Mouse (Mus musculus): Measurements from ENCODE around the gene Slc9b1. TPM values are rescaled to one million over a fixed set of nuclear protein-coding genes. Genes with fewer than 3 reads are reported as not detected.

The Slc9b1 gene
- 0.23 and 0.28 TPM in 2 replicates for polyA plus RNA-seq (2015; fragmentation: Nextera tagmentation; extraction: Ambion mirVana)

GRCm38 (mm10) chr3:135347739-135348264 lies at the start of gene Slc9b1:
Gene Slc9b1 (plus strand): TSS chr3:135348029.
- H3K27me3 ChIP-seq = no peaks in the 10 kb centered on the region
- no peak within 1 kb of the TSS for H3K9ac ChIP-seq
- H3K4me2 ChIP-seq (replicated peaks) = no peak within 1 kb of the TSS
- H3K9me3 ChIP-seq = no peaks in the 10 kb centered on the region
- no peaks in the 10 kb centered on the region for H3K36me3 ChIP-seq
- WGBS = 81% methylated on average over 14 of the region's 14 CpGs
- no peaks in the 10 kb centered on the region for H3K4me1 ChIP-seq
- no peak within 1 kb of the TSS for H3K4me3 ChIP-seq
- no peak for ATAC-seq (ENCODE audit: low FRiP score, low read depth)
- no peak within 1 kb of the TSS for H3K27ac ChIP-seq

DNA sequence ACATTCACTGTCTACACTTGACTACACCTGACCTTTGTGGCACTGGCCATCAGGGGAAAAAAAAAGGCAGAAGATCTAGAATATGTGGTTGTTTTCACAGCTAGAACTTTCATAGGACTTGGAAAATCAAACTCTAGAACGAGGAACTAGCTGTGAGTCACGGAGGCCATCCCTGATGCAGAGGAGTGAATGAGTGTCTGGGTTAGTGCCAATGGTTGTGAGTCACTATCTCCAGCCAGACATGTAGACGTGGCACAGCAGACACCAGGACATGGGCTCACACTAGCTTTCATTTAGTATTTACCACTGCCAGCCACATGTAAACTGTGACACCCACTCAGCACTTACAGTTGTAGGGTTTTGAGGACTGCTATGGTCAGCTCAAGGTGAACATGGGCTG lies 49.3 kb upstream of the Slc9b1 start:
- H3K27me3 ChIP-seq = no peaks in the 10 kb centered on the region
- no peaks in the 10 kb centered on the region for H3K4me1 ChIP-seq
- H3K9ac ChIP-seq = no peak overlapping the region
- H3K36me3 ChIP-seq = no peaks in the 10 kb centered on the region
- no peak overlapping the region for H3K4me2 ChIP-seq (replicated peaks)
- H3K4me3 ChIP-seq = no peak overlapping the region
- H3K9me3 ChIP-seq = no peaks in the 10 kb centered on the region
- ATAC-seq (ENCODE audit: low FRiP score, low read depth) = no peak
- H3K27ac ChIP-seq = no peak overlapping the region
- WGBS = 86% methylated on average over 3 of the region's 3 CpGs

DNA sequence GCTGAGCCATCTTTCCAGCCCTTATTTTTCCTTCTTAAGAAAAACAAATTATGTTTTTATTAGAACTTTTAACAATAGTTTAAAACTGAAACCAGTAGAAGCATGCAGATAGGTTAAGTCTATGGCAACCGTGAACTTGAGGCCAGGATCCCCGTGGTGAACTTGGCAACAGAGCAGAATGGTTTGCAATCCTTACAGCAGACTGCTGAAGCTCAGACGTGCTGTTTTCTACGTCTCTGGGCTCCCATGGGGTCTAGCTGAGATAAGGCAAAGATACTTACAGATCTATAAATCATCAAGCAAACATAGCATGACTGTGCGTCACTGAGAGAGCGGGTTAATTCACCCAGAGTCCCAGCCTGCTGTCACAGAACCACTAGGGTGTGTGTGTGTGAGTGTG lies 47.7 kb upstream of the Slc9b1 start:
- Histone ChIP-seq H3K9me3 (no peaks in the 10 kb centered on the region), H3K27ac (no peak overlapping the region), H3K4me3 (no peak overlapping the region), H3K4me2 (replicated peaks) (no peak overlapping the region), H3K27me3 (no peaks in the 10 kb centered on the region), H3K9ac (no peak overlapping the region), H3K4me1 (no peaks in the 10 kb centered on the region), H3K36me3 (no peaks in the 10 kb centered on the region)
- WGBS = 63% methylated on average over 6 of the region's 6 CpGs
- no peak for ATAC-seq (ENCODE audit: low FRiP score, low read depth)

- H3K27ac ChIP-seq = no peak overlapping the region
- H3K27me3 ChIP-seq = no peaks in the 10 kb centered on the region; the same call in 1 of the 2 replicates
- ATAC-seq (ENCODE audit: low FRiP score, low read depth) = no peak
- H3K9ac ChIP-seq = no peak overlapping the region
- no peaks in the 10 kb centered on the region for H3K36me3 ChIP-seq
- no peaks in the 10 kb centered on the region; the same call in 1 of the 2 replicates for H3K4me1 ChIP-seq
- no peak overlapping the region for H3K4me3 ChIP-seq
- H3K9me3 ChIP-seq = no peaks in the 10 kb centered on the region
- 32% methylated on average over 6 of the region's 6 CpGs for WGBS
- no peak overlapping the region for H3K4me2 ChIP-seq (replicated peaks)
Measured at GRCm38 (mm10) chr3:135304060-135304459, 43.8 kb upstream of the Slc9b1 start.

DNA sequence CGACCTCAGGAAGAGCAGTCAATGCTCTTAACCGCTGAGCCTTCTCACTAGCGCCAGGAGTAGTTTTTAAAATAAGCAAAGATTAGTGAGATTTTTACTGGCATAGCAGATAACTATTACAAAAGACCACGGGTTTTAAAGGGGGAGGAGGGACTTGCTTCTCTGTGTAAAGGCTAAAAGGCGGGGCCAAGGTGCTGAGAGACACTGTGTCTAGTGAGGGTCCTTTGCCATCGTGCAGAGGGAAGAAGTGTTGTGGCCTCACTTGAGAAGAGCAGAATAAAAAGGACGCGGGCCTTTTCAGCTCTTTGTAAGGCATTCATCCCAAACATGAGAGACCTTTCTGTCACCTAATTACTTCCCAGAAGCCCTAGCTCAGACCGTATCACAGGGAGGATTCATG lies 43.3 kb upstream of the Slc9b1 start:
- Histone ChIP-seq H3K4me3 (no peak overlapping the region), H3K27ac (no peak overlapping the region), H3K9ac (no peak overlapping the region), H3K4me2 (replicated peaks) (no peak overlapping the region), H3K4me1 (no peaks in the 10 kb centered on the region; the same call in 1 of the 2 replicates), H3K36me3 (no peaks in the 10 kb centered on the region), H3K27me3 (no peaks in the 10 kb centered on the region; the same call in 1 of the 2 replicates), H3K9me3 (no peaks in the 10 kb centered on the region)
- 32% methylated on average over 9 of the region's 9 CpGs for WGBS
- ATAC-seq (ENCODE audit: low FRiP score, low read depth) = no peak

GRCm38 (mm10) chr3:135307411-135308259 lies 40.2 kb upstream of the Slc9b1 start, which contains the start of gene Slc9b2:
Gene Slc9b2 (plus strand): TSS chr3:135307700.
- H3K4me1 ChIP-seq = no peaks in the 10 kb centered on the region; the same call in 1 of the 2 replicates
- H3K27ac ChIP-seq = no peak within 1 kb of the TSS
- peak within 1 kb of the TSS; percentile 71 for H3K4me2 ChIP-seq (replicated peaks)
- peak within 1 kb of the TSS; percentile 36; the same call in 1 of the 2 replicates for H3K9ac ChIP-seq
- no peaks in the 10 kb centered on the region for H3K36me3 ChIP-seq
- 5% methylated on average over 26 of the region's 28 CpGs for WGBS
- H3K27me3 ChIP-seq = no peaks in the 10 kb centered on the region; the same call in 1 of the 2 replicates
- peak; percentile 93 for ATAC-seq (ENCODE audit: low FRiP score, low read depth)
- H3K9me3 ChIP-seq = no peaks in the 10 kb centered on the region
- H3K4me3 ChIP-seq = peak within 1 kb of the TSS; percentile 40

DNA sequence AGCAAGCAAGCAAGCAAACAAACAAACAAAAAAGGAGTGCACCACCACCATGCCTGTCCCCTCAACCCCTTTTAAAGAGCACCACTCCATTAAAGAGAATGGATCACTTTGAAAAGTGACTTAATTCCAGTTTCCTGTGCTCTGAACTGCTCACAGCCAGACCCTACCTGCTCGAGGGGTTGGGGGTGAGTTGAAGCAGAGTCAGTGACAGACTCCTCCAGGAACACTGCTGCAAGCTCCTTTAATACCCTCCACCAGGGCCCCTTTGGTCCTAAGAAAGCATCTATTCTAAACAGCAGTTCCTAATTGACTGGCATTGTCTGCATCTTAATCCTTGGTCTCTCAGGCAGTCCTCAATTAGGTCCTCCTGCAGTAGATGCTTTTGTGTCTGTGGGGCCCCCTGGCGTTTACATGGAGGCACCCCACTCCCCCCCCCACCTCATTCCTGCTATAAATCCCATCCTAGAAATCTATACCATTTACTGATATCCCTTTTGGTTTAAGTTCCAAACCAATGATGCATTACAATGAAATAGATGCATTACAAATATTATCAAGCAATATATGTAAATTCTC lies 34.8 kb upstream of the Slc9b1 start:
- H3K36me3 ChIP-seq = 0 out of 2 replicates have a peak, but pooled peaks cover 3% of the 10 kb centered on the region

GRCm38 (mm10) chr3:135313727-135314126 lies 34.1 kb upstream of the Slc9b1 start:
- Histone ChIP-seq H3K36me3 (0 out of 2 replicates have a peak, but pooled peaks cover 3% of the 10 kb centered on the region), H3K9me3 (no peaks in the 10 kb centered on the region), H3K4me3 (no peak overlapping the region), H3K4me2 (replicated peaks) (no peak overlapping the region), H3K9ac (no peak overlapping the region), H3K27ac (no peak overlapping the region), H3K4me1 (no peaks in the 10 kb centered on the region), H3K27me3 (no peaks in the 10 kb centered on the region)
- ATAC-seq (ENCODE audit: low FRiP score, low read depth) = no peak
- 85% methylated on average over 2 of the region's 2 CpGs for WGBS

More for the DNA sequence above, 34.8 kb upstream of the Slc9b1 start:
- H3K9me3 ChIP-seq = no peaks in the 10 kb centered on the region
- WGBS = 33% methylated on average over 2 of the region's 2 CpGs
- no peaks in the 10 kb centered on the region for H3K27me3 ChIP-seq
- H3K4me2 ChIP-seq (replicated peaks) = no peak overlapping the region
- H3K27ac ChIP-seq = no peak overlapping the region
- H3K9ac ChIP-seq = no peak overlapping the region
- ATAC-seq (ENCODE audit: low FRiP score, low read depth) = no peak
- H3K4me1 ChIP-seq = no peaks in the 10 kb centered on the region; the same call in 1 of the 2 replicates
- H3K4me3 ChIP-seq = no peak overlapping the region

GRCm38 (mm10) chr3:135314811-135315210 lies 33.0 kb upstream of the Slc9b1 start:
- no peak overlapping the region for H3K4me3 ChIP-seq
- no peak for ATAC-seq (ENCODE audit: low FRiP score, low read depth)
- no peak overlapping the region for H3K9ac ChIP-seq
- no peaks in the 10 kb centered on the region for H3K4me1 ChIP-seq
- 0 out of 2 replicates have a peak, but pooled peaks cover 3% of the 10 kb centered on the region for H3K36me3 ChIP-seq
- no peak overlapping the region for H3K27ac ChIP-seq
- WGBS = 59% methylated on average over 2 of the region's 2 CpGs
- no peaks in the 10 kb centered on the region for H3K27me3 ChIP-seq
- H3K9me3 ChIP-seq = no peaks in the 10 kb centered on the region
- H3K4me2 ChIP-seq (replicated peaks) = no peak overlapping the region

DNA sequence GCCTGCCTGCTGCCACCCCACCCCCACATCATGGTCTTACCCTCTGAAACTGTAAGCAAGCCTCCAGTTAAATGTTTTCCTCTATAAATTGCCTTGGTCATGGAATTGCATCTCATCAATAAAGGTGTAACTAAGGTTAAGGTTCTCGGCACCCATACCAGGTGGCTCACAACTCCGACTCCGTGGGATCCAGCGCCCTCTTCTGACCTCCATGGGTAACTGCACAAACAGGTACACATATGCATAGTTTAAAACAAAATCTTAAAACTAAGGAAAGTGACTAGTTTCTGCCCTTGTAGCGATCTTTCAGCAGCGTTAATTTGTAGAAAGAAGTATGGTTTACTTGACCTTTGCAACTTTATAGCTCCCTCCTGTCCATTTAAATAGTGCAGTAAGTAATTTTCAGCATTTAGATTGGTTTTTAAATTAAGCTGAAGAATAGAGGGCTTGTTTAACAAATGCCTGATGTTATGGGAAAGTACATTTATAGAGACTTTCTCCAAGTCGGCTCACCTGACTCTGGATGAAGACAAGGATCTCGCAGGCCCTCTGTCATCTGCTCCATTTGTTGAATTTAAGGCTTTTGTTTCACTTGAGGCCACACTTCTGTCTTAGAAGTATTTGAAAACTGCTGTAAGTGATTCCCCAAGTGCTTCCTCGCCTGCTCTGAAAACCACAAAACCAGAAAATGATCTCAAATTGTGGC lies 32.0 kb upstream of the Slc9b1 start:
- Histone ChIP-seq H3K9ac (no peak overlapping the region), H3K4me1 (no peaks in the 10 kb centered on the region), H3K4me3 (no peak overlapping the region), H3K9me3 (no peaks in the 10 kb centered on the region), H3K36me3 (0 out of 2 replicates have a peak, but pooled peaks cover 3% of the 10 kb centered on the region), H3K4me2 (replicated peaks) (no peak overlapping the region), H3K27ac (no peak overlapping the region), H3K27me3 (no peaks in the 10 kb centered on the region)
- 70% methylated on average over 9 of the region's 9 CpGs for WGBS
- no peak for ATAC-seq (ENCODE audit: low FRiP score, low read depth)

DNA sequence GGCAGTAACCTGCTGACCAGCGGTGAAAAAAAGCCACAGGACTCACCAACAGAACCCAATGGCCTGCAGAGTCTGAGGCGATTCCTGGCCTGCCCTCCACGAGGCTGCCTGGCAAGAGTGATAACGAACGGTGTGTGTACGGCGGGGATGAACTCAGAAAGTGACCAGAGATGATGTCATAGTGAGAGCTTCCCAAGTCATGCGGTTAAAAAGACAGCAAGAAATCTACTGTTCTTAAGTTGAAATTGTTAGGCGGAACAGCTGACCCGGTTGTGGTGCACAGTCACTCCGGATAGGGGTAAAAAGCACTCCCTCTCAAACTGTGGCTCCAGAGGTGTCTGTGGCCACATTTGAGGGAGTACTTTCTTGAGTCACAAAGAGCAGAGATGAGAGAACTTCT lies 29.5 kb upstream of the Slc9b1 start:
- no peaks in the 10 kb centered on the region for H3K4me1 ChIP-seq
- no peak for ATAC-seq (ENCODE audit: low FRiP score, low read depth)
- no peaks in the 10 kb centered on the region for H3K27me3 ChIP-seq
- H3K4me3 ChIP-seq = no peak overlapping the region
- H3K4me2 ChIP-seq (replicated peaks) = no peak overlapping the region
- 0 out of 2 replicates have a peak, but pooled peaks cover 3% of the 10 kb centered on the region for H3K36me3 ChIP-seq
- no peak overlapping the region for H3K9ac ChIP-seq
- H3K27ac ChIP-seq = no peak overlapping the region
- WGBS = 82% methylated on average over 11 of the region's 11 CpGs
- no peaks in the 10 kb centered on the region for H3K9me3 ChIP-seq
